Mouse (Mus musculus): Measurements from ENCODE around the gene H2-DMb2.
A peak's percentile ranks its signal among the peaks of the same experiment; 100 is the strongest.
"Not testable (repeated sequence)": the region's sequence is repeated elsewhere in the genome, so short reads cannot be mapped to it uniquely, and the experiment has no call there.

Gene H2-DMb2

GRCm38 (mm10) chr17:34134451-34134850 is 8.7 kb upstream of the H2-DMb2 start:
- DNase-seq (ENCODE audit: low read depth, low spot score): no peak

DNA sequence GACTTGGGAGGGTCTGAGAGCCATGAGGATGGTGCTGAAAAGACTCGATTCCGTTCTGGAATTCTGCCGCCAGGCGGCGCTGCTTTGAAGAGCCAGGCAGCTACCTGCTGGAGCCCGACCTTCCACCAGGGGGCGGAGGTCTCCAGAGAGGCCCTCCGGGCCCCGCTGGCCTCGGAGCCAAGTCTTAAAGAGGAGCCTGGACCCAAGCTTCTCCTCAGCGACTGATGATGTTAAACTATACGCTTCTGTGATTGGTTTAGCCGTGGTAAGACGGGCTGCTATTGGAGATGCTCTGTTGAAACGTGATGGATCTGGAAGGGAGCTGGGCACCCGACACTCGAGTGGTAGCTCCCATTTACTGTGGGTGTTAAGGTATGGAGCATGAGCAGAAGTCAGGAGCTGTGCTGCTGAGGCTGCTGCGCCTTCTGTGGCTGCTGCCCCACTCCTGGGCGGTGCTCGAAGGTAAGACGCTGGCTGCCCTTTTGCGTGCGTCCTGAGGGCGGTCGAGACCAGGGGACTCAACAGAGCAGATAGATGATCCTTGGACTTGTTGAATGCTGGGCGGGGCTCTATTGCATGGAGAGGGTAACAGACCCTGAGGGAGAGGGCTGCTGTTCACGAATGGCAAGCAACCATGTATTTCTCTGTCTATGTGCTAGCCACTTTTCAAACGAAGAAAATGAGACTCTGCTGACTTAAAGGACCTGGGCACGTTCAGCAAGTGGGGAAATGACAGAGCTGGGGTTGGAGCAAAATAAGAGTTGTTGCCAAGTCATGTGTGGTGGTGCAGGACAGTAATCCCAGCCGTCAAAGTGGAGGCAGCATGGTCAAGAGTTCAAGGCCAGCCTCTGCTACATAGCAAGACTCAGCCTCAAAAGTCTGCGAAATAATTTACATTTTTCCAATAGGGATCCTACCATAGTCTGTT is 7.5 kb upstream of the H2-DMb2 start:
- DNase-seq (ENCODE audit: low read depth, low spot score): peak; percentile 98

- no peak for DNase-seq (ENCODE audit: low read depth, low spot score)
Observed at GRCm38 (mm10) chr17:34137601-34138000, 5.5 kb upstream of the H2-DMb2 start.

DNA sequence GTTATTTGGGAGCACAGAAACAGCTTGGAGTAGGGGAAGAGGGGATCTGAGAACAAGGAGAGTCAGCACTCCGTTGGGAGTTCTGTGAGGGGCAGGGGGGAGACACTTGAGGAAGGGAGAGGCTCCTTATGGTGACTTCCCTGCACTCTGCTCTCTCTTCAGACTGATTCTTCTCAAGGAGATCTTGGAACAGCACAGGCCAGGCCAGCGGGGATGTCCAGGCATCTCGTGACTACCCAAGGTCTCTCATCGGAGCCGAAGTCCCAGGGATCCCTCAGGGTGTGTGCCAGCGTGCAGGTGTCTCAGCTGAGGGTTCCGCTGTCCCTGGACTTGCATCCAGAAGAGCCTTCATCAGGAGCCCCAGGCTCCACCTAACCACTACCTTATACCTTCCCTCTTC is 4.5 kb upstream of the H2-DMb2 start:
- no peak for DNase-seq (ENCODE audit: low read depth, low spot score)

DNA sequence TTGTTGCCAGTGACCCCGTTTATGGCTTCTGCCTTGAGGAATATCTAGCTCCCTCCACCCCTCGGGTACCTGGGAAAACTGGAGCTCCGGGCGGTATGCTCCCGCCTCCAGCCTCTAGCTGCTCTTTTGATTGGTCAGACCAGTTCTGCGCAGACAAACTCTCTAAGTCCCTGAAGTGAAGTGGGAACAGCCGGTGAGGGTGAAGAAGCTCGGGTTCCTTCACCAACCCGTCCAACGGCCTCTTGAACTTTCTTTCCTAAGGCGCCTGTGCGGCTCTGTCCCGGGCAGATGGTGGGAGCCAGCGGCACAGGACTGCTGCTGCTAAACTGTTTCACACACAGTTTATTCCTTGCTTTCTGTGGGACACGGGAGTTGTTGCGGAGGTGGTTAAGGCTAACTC is 3.7 kb upstream of the H2-DMb2 start:
- DNase-seq (ENCODE audit: low read depth, low spot score): no peak

DNA sequence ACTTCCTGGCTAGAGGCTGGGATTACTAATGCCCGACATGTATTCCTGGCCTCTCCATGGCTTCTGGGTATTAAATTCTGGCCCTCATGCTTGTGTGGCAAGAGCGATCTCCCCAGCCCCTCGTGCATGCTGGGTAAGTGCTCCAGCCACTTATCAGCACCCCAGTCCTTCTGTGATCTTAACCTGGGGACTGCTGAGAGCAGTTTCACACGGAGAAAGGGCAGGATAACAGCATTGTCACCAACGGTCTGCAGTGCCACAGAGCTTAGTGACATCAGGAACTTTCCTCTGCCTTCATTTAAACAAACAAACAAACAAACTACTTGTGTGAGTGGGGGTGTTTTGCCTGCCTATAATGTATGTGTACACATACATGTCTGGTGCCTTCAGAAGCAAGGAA is 2.9 kb upstream of the H2-DMb2 start:
- no peak for DNase-seq (ENCODE audit: low read depth, low spot score)

- DNase-seq (ENCODE audit: low read depth, low spot score): no peak
Observed at GRCm38 (mm10) chr17:34141448-34141847, 1.7 kb upstream of the H2-DMb2 start.

- DNase-seq (ENCODE audit: low read depth, low spot score): no peak
Observed at GRCm38 (mm10) chr17:34142456-34143010, 574 bp upstream of the H2-DMb2 start.

DNA sequence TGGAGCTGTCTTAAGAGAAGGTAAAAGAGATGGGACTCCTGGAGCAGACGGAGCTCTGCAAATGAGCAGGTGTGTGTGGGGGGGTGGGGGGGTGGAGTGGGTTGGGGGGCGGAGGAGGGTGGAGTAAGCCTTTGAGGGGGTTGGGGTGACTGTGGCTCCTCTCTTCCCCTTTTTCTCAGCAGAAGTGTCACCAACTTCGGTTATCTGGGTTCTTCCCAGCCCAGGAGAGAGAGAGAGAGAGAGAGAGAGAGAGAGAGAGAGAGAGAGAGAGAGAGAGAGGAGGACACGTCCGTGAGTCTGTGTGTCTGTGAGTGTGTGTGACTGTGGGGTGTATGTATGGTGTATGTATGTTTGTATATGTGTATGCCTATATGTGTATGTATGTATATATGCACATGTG is 354 bp downstream of the H2-DMb2 start:
- DNase-seq (ENCODE audit: low read depth, low spot score): no peak

- not testable (repeated sequence) for DNase-seq (ENCODE audit: low read depth, low spot score)
Observed at GRCm38 (mm10) chr17:34144221-34144620, 1.1 kb downstream of the H2-DMb2 start.

DNA sequence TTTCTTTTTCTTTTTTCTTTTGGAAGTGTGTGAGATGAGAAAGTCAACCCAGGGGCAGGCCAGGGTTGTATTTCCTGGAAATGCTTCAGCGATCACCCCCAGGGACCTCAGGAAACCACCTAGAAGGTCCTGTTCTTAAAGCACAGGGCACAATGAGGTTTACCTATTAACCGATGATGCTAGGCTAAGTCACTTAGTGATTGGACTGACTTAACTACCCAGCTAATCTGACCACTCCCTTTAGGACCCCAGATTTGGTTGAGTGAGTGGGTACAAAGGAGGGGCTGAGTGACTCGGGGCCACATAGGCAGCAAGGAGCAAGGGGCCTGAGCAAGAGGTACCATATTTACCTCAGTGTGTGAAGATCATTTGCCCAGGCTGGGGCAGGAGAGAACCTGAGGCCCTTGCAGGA is 1.9 kb downstream of the H2-DMb2 start:
- no peak for DNase-seq (ENCODE audit: low read depth, low spot score)

- peak; percentile 55 for DNase-seq (ENCODE audit: low read depth, low spot score)
Observed at GRCm38 (mm10) chr17:34152923-34153322, 9.8 kb downstream of the H2-DMb2 start, which contains the start of gene H2-DMb1. Gene H2-DMb1, plus strand, starts transcription at chr17:34153072.

GRCm38 (mm10) chr17:34155534-34155933 is 12.4 kb downstream of the H2-DMb2 start:
- DNase-seq (ENCODE audit: low read depth, low spot score): no peak

- no peak for DNase-seq (ENCODE audit: low read depth, low spot score)
Observed at GRCm38 (mm10) chr17:34164202-34164895, 21.2 kb downstream of the H2-DMb2 start.

GRCm38 (mm10) chr17:34165033-34165730 is 22.1 kb downstream of the H2-DMb2 start:
- DNase-seq (ENCODE audit: low read depth, low spot score): no peak

GRCm38 (mm10) chr17:34169279-34169678 is 26.2 kb downstream of the H2-DMb2 start:
- DNase-seq (ENCODE audit: low read depth, low spot score): no peak

DNA sequence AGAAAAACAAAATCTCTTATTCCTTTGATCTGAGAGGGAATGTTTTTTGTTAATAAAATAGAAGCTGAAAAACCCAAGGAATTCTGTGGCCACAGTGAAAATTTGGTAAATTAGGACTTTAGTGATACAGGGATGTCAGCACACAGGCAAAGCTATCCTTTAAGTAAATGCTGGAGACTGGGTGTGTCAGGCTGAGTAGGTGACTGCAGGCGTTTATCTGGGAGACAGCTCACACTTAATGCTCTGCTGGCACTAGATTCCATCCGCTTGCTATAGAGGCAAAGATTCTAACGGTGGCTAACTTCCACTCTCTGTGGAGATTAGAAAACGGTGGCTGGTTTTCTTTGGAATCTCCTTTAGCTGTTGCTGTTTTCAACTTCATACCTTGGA is 27.4 kb downstream of the H2-DMb2 start:
- DNase-seq (ENCODE audit: low read depth, low spot score): no peak

DNA sequence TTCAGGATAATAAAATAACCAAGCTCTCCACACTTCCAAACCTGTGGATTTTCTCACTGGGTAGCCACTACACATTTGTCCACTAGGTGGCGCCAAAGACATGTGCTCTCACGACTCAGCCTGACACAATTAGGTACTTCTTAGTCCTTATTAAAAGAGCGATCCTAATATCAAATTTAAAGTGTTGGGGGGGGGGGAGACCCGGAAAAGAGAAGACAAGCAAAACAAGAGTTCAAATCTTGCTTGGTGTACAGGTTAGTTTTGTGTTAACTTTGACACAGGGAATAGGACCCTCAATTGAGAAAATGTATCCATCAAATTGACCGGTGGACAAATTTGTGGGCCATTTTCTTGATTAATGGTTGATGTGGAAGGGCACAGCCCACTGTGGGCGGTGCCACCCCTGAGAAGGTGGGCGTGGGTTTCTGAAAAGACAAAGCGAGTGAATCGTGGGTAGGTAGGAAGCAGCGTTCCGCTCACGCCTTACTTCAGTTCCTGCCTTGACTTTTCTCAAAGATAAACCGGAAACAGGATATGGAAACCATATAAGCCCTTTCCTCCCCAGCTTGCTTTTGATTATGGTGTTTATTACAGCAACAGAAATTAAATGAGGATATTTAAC is 27.9 kb downstream of the H2-DMb2 start:
- DNase-seq (ENCODE audit: low read depth, low spot score): peak; percentile 70

DNA sequence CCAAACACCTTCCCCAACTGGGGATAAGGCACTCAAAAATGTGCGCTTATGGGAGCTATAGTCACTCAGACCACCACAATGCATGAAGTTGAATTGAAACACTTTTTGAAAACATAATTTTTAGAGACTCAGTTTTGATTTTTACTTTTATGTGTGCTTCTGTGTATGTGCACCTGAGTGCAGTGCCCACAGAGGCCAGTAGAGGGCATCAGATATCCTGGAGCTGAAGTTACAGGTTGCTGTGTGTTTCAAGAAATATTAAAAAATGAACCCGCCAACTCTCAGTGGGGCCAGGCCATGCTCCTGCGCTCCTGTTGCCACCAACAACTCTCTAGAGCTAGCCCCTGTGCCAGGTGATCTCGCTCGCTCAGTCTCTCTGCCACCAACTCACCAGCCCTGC is 29.4 kb downstream of the H2-DMb2 start:
- no peak for DNase-seq (ENCODE audit: low read depth, low spot score)

- no peak for DNase-seq (ENCODE audit: low read depth, low spot score)
Observed at GRCm38 (mm10) chr17:34174075-34174474, 31.0 kb downstream of the H2-DMb2 start.

DNA sequence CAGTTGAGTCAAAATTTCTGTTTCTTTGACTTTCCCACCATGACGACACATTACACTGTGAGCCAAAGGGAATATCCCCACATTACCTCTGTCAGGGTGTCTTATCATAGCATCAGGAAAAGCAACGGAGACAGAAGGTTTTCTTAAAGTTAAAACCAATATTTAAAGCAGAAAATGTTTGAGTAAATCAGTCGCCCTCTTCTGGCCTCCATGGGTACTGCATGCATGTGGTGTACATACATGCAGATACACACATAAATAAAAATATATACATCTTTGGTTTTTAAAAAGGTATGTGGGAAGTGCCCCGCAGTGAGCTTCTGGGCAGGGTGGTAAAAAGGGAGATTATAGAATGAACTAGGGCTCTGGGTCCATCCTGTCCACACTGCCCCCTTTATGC is 34.1 kb downstream of the H2-DMb2 start:
- DNase-seq (ENCODE audit: low read depth, low spot score): no peak

All from retina, postnatal 7 days (tissue).